Mouse (Mus musculus) liver, adult 2 months (tissue): ENCODE measurements around the gene Ankrd1.

ENCODE experiments used
- CTCF ChIP-seq: fragments of 200-500 bp; IDR thresholded peaks from 2 replicates; pipeline ENCODE4 v1.5.1; 2011; ENCODE audit warnings: low read depth, low read length, control low read depth
- POLR2A ChIP-seq: fragments of 200-500 bp; IDR thresholded peaks from 2 replicates; pipeline ENCODE4 v1.6.1; 2011; ENCODE audit warnings: low read length, control low read depth; ENCODE audit not compliant: insufficient read depth; ENCODE audit errors: extremely low read depth

DNA sequence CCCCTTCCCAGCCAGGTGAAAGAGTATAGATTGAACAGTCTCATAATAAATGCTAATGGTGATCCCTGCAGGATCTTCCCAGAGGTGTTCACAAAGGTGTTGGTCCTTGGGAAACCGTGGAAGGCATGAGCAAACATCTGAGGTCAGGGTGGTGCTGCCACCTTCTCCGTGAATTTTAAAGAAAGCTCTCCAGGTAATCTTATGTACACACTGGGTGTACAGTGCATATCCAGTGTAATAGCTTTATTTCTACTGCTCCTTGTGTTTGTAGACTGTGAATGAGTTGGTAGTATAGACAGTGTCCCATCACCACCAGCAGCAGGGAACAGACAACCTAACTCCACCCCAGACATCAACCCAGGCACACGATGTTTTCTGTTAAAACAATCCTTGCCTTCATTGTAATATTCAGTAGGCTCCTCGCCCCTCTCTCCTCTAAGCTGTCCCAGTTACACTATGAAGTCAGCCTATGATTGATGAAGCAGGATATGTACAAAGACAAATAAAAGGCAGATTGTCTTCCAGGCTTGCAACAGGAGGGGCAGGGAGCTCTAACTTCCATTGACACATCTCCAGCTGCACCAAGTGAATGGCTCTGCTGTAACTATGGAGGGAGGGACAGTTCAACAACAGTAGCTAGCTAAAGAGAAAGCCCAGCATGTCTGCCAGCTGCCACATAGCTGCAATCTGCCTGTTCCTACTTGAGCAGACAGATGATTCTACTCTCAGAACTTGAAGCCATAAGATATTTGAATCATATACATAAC is 30.5 kb upstream of the Ankrd1 start:
- TF ChIP-seq POLR2A (no peak), CTCF (no peak)
